Mouse (Mus musculus) gastrocnemius, adult 2 months (tissue): ENCODE data around the gene Capg. TPM values are rescaled to one million over a fixed set of nuclear protein-coding genes. Genes with fewer than 3 reads are reported as not detected.

Source experiments
- DNase-seq: peaks from one replicate; pipeline ENCODE4 v3.0.0; 2022
- H3K27ac ChIP-seq: fragments of 200-600 bp; 2 replicates; pipeline ENCODE4 v1.8.1; 2022; ENCODE audit warnings: mild to moderate bottlenecking
- H3K4me3 ChIP-seq: fragments of 200-600 bp; 2 replicates; pipeline ENCODE4 v1.8.1; 2022; ENCODE audit warnings: mild to moderate bottlenecking, moderate library complexity
- CTCF ChIP-seq: fragments of 200-600 bp; IDR thresholded peaks from 2 replicates; pipeline ENCODE4 v1.8.1; 2022; ENCODE audit warnings: antibody characterized with exemption, mild to moderate bottlenecking, moderate library complexity
- intact Hi-C: fragments of 180-260 bp; cut with DNase I; formaldehyde crosslinking; loops from one replicate; pipeline ENCODE4 v1.15.1; 2025
- total RNA-seq, 2 experiments: library from RNA; stranded (reverse); gene quantifications; 2 replicates each; pipeline ENCODE4 v1.2.3; 2021

Capg gene
- total RNA-seq, 2 experiments from 2014 or later: 6.8 to 9.7 TPM

- H3K4me3 ChIP-seq: no peak overlapping the region
- H3K27ac ChIP-seq: peak overlapping the region; percentile 64; the same call in 1 of the 2 replicates
- no peak for TF ChIP-seq CTCF
- DNase-seq: no peak
- intact Hi-C loops: no loop called here
These were observed 18.3 kb downstream of the Capg start for GRCm38 (mm10) chr6:72562486-72562885.

DNA sequence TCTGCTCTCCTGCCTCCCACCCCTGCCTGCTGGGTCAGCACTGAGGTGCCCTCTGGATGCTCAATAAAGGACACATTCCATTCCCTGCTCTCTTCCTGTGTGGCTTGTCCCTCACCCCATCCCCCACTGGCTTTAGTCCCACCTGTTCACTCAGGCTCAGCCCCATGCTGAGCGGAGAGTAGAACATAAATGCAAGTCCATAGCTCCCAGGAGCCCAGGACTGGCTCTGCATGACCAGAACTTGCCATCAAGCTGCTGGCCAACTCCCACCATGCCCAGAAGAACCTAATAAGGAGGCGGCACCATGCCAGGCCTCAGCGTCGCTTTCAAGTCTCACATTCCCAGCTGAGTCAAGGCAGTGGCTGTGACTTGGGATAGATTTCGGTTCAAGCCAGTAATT lies 18.7 kb downstream of the Capg start:
- Histone ChIP-seq H3K4me3 (no peak overlapping the region), H3K27ac (peak overlapping the region; percentile 64; the same call in 1 of the 2 replicates)
- TF ChIP-seq CTCF: no peak
- DNase-seq: peak; percentile 73
- intact Hi-C loops: no loop called here

GRCm38 (mm10) chr6:72565506-72565905 lies 21.3 kb downstream of the Capg start:
- DNase-seq: no peak
- no peak for TF ChIP-seq CTCF
- peak overlapping the region; percentile 43; the same call in 1 of the 2 replicates for H3K27ac ChIP-seq
- H3K4me3 ChIP-seq: no peak overlapping the region
- intact Hi-C loops: no loop called here

- peak; percentile 91 for TF ChIP-seq CTCF
- peak; percentile 89 for DNase-seq
- peak overlapping the region; percentile 53; the same call in 1 of the 2 replicates for H3K27ac ChIP-seq
- intact Hi-C loops: loop anchor here (1.0 kb wide), 2 partner anchors 31 to 138 kb away; no protein-coding TSS in a partner anchor
- no peak overlapping the region for H3K4me3 ChIP-seq
These were observed 21.9 kb downstream of the Capg start for GRCm38 (mm10) chr6:72566044-72566443.

DNA sequence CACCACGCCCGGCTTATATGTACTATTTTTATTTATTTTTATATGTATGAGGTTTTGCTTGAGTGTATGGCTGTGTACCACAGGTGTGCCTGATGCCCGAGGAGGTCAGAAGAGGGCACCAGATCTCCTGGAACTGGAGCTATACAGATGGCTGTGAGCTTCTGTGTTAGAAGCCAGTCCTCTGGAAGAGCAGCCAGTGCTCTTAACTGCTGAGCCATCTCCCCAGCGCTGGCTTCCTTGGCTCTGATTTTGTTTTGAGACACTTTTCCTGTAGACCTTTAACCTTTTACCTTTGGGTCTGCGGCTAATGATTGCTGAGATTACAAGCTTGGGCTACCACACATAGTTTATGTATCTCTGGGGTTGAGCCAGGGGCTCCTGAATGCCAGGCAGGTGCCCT lies 23.3 kb downstream of the Capg start:
- Histone ChIP-seq H3K4me3 (no peak overlapping the region), H3K27ac (no peak overlapping the region; the same call in 1 of the 2 replicates)
- peak; percentile 12; the same call in 1 of the 2 replicates for TF ChIP-seq CTCF
- no peak for DNase-seq
- intact Hi-C loops: no loop called here

DNA sequence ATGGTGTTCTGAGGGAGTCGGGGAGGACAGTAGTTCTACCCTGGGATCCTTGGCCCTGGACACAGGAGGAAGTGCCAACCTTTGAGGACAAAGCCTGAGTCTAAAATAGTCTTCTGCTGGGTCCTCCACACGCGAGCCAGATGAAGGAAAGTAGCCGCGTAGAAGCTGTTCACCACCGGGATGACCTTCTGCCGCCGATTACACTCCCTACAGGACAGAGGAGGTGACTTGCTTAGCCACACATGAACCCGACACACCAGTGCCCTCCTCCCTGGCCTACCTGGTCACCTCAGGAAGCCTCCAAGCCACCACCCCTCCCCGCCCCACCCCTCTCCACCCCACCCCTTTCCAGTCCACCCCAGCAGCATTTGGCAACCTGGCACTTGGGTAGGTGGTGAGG lies 24.5 kb downstream of the Capg start:
- TF ChIP-seq CTCF: no peak
- Histone ChIP-seq H3K4me3 (no peak overlapping the region), H3K27ac (peak overlapping the region; percentile 46)
- no peak for DNase-seq
- intact Hi-C loops: no loop called here

- intact Hi-C loops: no loop called here
- DNase-seq: no peak
- peak overlapping the region; percentile 74 for H3K27ac ChIP-seq
- TF ChIP-seq CTCF: no peak
- H3K4me3 ChIP-seq: no peak overlapping the region
These were observed 26.6 kb downstream of the Capg start for GRCm38 (mm10) chr6:72570644-72571397.

DNA sequence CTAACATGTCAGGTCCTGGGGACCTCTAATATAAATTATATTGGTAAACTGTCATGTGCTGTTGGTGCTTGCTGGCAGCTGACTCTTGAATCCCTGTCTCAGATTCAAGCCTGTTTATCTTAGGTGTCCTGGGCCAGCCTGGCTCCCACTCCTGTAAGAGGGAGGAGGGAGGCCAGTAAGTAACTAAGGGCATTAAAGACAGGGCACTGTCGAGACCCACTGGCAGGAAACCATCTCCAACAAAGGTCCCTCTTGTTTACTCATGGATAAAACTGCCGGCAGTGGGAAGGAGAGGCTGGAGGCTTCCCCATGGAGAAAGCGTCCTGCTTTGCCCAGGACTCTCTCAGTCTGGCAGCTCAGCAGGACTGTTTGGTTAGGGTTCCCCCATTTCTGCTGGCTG lies 27.6 kb downstream of the Capg start:
- no peak for TF ChIP-seq CTCF
- no peak overlapping the region for H3K4me3 ChIP-seq
- DNase-seq: no peak
- intact Hi-C loops: no loop called here
- peak overlapping the region; percentile 74 for H3K27ac ChIP-seq

- intact Hi-C loops: no loop called here
- Histone ChIP-seq H3K27ac (no peak overlapping the region), H3K4me3 (no peak overlapping the region)
- no peak for DNase-seq
- no peak for TF ChIP-seq CTCF
These were observed 31.9 kb downstream of the Capg start for GRCm38 (mm10) chr6:72576041-72576440.

- Histone ChIP-seq H3K4me3 (no peak overlapping the region), H3K27ac (peak overlapping the region; percentile 46)
- DNase-seq: peak; percentile 45
- TF ChIP-seq CTCF: no peak
- intact Hi-C loops: no loop called here
These were observed 37.6 kb downstream of the Capg start for GRCm38 (mm10) chr6:72581625-72582382.

DNA sequence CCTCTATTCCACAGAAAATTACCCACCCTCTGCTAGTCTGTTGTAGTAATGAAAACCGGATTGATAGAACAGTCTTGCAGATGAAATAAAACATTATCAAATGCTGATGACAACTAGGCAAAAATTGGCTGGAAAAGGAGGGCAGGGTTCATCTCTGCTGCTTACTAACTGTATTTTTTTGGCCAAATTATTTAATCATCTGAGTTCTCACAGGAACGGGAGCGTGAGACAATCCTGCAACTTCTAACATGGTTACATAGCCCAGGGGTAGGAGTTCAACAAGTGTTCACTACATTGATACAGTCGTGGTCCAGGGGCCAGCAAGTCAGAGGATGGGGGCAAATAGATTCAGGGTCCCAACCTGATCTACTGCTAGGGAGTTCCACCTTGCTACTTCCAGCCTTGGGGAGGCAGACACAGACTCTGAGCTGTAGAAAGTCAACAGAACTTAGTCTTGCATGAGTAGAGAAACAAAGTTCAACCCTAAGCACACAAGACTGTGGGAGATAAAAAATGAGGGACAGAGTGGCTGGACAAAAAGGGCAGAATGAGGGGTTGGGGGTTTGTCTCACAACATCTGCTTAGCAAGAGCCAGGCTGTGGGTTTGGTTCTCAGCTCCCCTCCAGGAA lies 39.1 kb downstream of the Capg start:
- DNase-seq: no peak
- TF ChIP-seq CTCF: no peak
- Histone ChIP-seq H3K4me3 (no peak overlapping the region), H3K27ac (peak overlapping the region; percentile 1; the same call in 1 of the 2 replicates)
- intact Hi-C loops: no loop called here

- Histone ChIP-seq H3K4me3 (no peak overlapping the region), H3K27ac (peak overlapping the region; percentile 1; the same call in 1 of the 2 replicates)
- DNase-seq: no peak
- intact Hi-C loops: no loop called here
- TF ChIP-seq CTCF: no peak
These were observed 40.0 kb downstream of the Capg start for GRCm38 (mm10) chr6:72584154-72584553.

GRCm38 (mm10) chr6:72586701-72587100 lies 42.5 kb downstream of the Capg start:
- Histone ChIP-seq H3K27ac (no peak overlapping the region), H3K4me3 (no peak overlapping the region)
- TF ChIP-seq CTCF: no peak
- DNase-seq: no peak
- intact Hi-C loops: no loop called here
